Mouse (Mus musculus) CH12.LX (cell line): ENCODE results near the gene Gm17581. TPM values are rescaled to one million over a fixed set of nuclear protein-coding genes. Genes with fewer than 3 reads are reported as not detected.

Source experiments
- DNase-seq: peaks from one replicate; pipeline ENCODE4 v3.0.0-alpha.2; 2013; ENCODE audit errors: extremely low read depth
- H3K27ac ChIP-seq: 2 replicates; pipeline ENCODE4 v1.5.1; 2012; ENCODE audit warnings: low read depth, mild to moderate bottlenecking, control low read depth, moderate library complexity; ENCODE audit not compliant: insufficient read depth
- H3K27me3 ChIP-seq: replicated peaks from 2 replicates; pipeline ENCODE3; 2012; ENCODE audit warnings: inconsistent platforms
- H3K36me3 ChIP-seq, 2 experiments: replicated peaks in 1 of 2; 2 replicates each; pipeline versions ENCODE3 to v1.6.1; 2012; ENCODE audit warnings: inconsistent platforms in 1 of 2, low read length in 1 of 2, mild to moderate bottlenecking in 1 of 2, mixed read lengths in 1 of 2, moderate library complexity in 1 of 2; ENCODE audit not compliant: control insufficient read depth in 1 of 2, insufficient read depth in 1 of 2
- H3K4me1 ChIP-seq, 2 experiments: 2 replicates each; pipeline ENCODE4 v1.6.1; 2012; ENCODE audit warnings: inconsistent platforms in 1 of 2, moderate library complexity in 1 of 2; ENCODE audit not compliant: insufficient read depth in 2 of 2, control insufficient read depth in 1 of 2
- H3K4me2 ChIP-seq: 2 replicates; pipeline ENCODE4 v1.6.1; 2012; ENCODE audit warnings: low read depth, mild to moderate bottlenecking, control low read depth; ENCODE audit not compliant: poor library complexity, insufficient read depth, severe bottlenecking
- H3K4me3 ChIP-seq, 3 experiments: fragments of 150-350 bp in 1 of 3; sonication (generic) in 1 of 3; replicated peaks in 1 of 3; 2 replicates each; pipeline versions ENCODE3 to v1.5.1; 2011 to 2012; ENCODE audit warnings: low read depth in 2 of 3, low read length in 2 of 3, mild to moderate bottlenecking in 2 of 3, moderate library complexity in 2 of 3, control low read depth in 1 of 3, improper control_type of control experiment in 1 of 3, inconsistent platforms in 1 of 3, mixed read lengths in 1 of 3; ENCODE audit not compliant: poor library complexity in 1 of 3
- H3K79me2 ChIP-seq: replicated peaks from 2 replicates; pipeline ENCODE4 v1.6.1; 2012; ENCODE audit warnings: mild to moderate bottlenecking, moderate library complexity; ENCODE audit not compliant: control insufficient read depth, poor library complexity, insufficient read depth, severe bottlenecking; ENCODE audit errors: extremely low read depth
- H3K9ac ChIP-seq: 2 replicates; pipeline ENCODE4 v1.6.1; 2012; ENCODE audit warnings: low read depth, mild to moderate bottlenecking, control low read depth, moderate library complexity; ENCODE audit not compliant: insufficient read depth
- H3K9me3 ChIP-seq: replicated peaks from 2 replicates; pipeline ENCODE3; 2012; ENCODE audit warnings: low read length, inconsistent platforms, mixed read lengths
- BHLHE40 ChIP-seq: IDR thresholded peaks from 2 replicates; pipeline ENCODE4 v1.6.1; 2011; ENCODE audit warnings: mild to moderate bottlenecking, low read depth, low read length, improper control_type of control experiment
- CTCF ChIP-seq, 2 experiments: IDR thresholded peaks in 1 of 2; conservative IDR thresholded peaks in 1 of 2; 2 replicates each; pipeline ENCODE4 v1.5.1; 2011 to 2012; ENCODE audit warnings: low read depth in 2 of 2, low read length in 2 of 2, improper control_type of control experiment in 1 of 2, inconsistent platforms in 1 of 2, mild to moderate bottlenecking in 1 of 2, moderate library complexity in 1 of 2
- ELF1 ChIP-seq: IDR thresholded peaks from 2 replicates; pipeline ENCODE4 v1.6.1; 2014; ENCODE audit warnings: low read depth, mild to moderate bottlenecking, inconsistent platforms, low read length, improper control_type of control experiment
- HCFC1 ChIP-seq: IDR thresholded peaks from 2 replicates; pipeline ENCODE4 v1.6.1; 2012; ENCODE audit warnings: low read depth, mild to moderate bottlenecking, inconsistent platforms, low read length, improper control_type of control experiment
- JUN ChIP-seq: IDR thresholded peaks from 2 replicates; pipeline ENCODE4 v1.6.1; 2011; ENCODE audit warnings: low read depth, mild to moderate bottlenecking, low read length, improper control_type of control experiment, moderate library complexity; ENCODE audit not compliant: insufficient read depth
- KAT2A ChIP-seq: IDR thresholded peaks from 2 replicates; pipeline ENCODE4 v1.6.1; 2012; ENCODE audit warnings: low read length, improper control_type of control experiment, inconsistent platforms; ENCODE audit not compliant: insufficient replicate concordance
- MAFK ChIP-seq: IDR thresholded peaks from 2 replicates; pipeline ENCODE4 v1.6.1; 2011; ENCODE audit warnings: low read length, improper control_type of control experiment; ENCODE audit not compliant: insufficient replicate concordance
- MEF2A ChIP-seq: IDR thresholded peaks from 2 replicates; pipeline ENCODE4 v1.6.1; 2014; ENCODE audit warnings: low read depth, mild to moderate bottlenecking, inconsistent platforms, low read length, improper control_type of control experiment, borderline replicate concordance
- NELFE ChIP-seq: IDR thresholded peaks from 2 replicates; pipeline ENCODE4 v1.6.1; 2011; ENCODE audit warnings: low read depth, low read length, improper control_type of control experiment
- NRF1 ChIP-seq: IDR thresholded peaks from 2 replicates; pipeline ENCODE4 v1.6.1; 2014; ENCODE audit warnings: low read depth, mild to moderate bottlenecking, inconsistent platforms, low read length, improper control_type of control experiment, moderate library complexity
- POLR2AphosphoS2 ChIP-seq: IDR thresholded peaks from 2 replicates; pipeline ENCODE4 v1.6.1; 2011; ENCODE audit warnings: low read depth, low read length, improper control_type of control experiment
- RAD21 ChIP-seq: IDR thresholded peaks from 2 replicates; pipeline ENCODE4 v1.6.1; 2011; ENCODE audit warnings: low read depth, mild to moderate bottlenecking, low read length, improper control_type of control experiment, moderate library complexity
- RCOR1 ChIP-seq: conservative IDR thresholded peaks from 2 replicates; pipeline ENCODE4 v1.6.1; 2012; ENCODE audit warnings: low read depth, mild to moderate bottlenecking, inconsistent platforms, low read length, improper control_type of control experiment
- SMC3 ChIP-seq: IDR thresholded peaks from 2 replicates; pipeline ENCODE4 v1.6.1; 2011; ENCODE audit warnings: low read depth, low read length, improper control_type of control experiment
- TCF12 ChIP-seq: IDR thresholded peaks from 2 replicates; pipeline ENCODE4 v1.6.1; 2014; ENCODE audit warnings: low read depth, mild to moderate bottlenecking, inconsistent platforms, low read length, improper control_type of control experiment
- ZC3H11A ChIP-seq: IDR thresholded peaks from 2 replicates; pipeline ENCODE4 v1.6.1; 2012; ENCODE audit warnings: low read depth, mild to moderate bottlenecking, inconsistent platforms, low read length, improper control_type of control experiment
- ZKSCAN1 ChIP-seq: IDR thresholded peaks from 2 replicates; pipeline ENCODE4 v1.6.1; 2012; ENCODE audit warnings: low read depth, inconsistent platforms, low read length, improper control_type of control experiment, borderline replicate concordance
- ZNF384 ChIP-seq: IDR thresholded peaks from 2 replicates; pipeline ENCODE4 v1.6.1; 2012; ENCODE audit warnings: low read depth, low read length, improper control_type of control experiment, inconsistent platforms
- dilution Hi-C: fragments of 300-500 bp; cut with MboI; formaldehyde crosslinking; loops from 2 replicates; pipeline ENCODE4 v1.14.3; 2020; ENCODE audit warnings: low sequenced_read_pairs; ENCODE audit not compliant: extremely low pct_unique_long_range_greater_than_20kb, extremely low pct_ligation_motif_present
- in situ Hi-C: fragments of 300-500 bp; cut with MboI; formaldehyde crosslinking; loops from 3 replicates; pipeline ENCODE4 v1.14.3; 2019; ENCODE audit warnings: low sequenced_read_pairs, low pct_ligation_motif_present, low pct_unique_long_range_greater_than_20kb, mixed read lengths
- polyA plus RNA-seq: library from polyadenylated mRNA; unstranded; fragments of >175 nt; gene quantifications from 2 replicates; pipeline ENCODE4 v1.2.1, GENCODE M21; 2012; ENCODE audit warnings: low read depth; ENCODE audit not compliant: insufficient read length
- total RNA-seq, 2 experiments: library from RNA; depleted of rRNA; stranded (reverse); fragments of 300-350 nt in 1 of 2; fragments of >200 nt in 1 of 2; gene quantifications; 2 replicates each; pipeline ENCODE4 v1.2.3; 2012 to 2014

Gm17581 gene
- total and polyA plus RNA-seq, 3 experiments = not detected

- Histone ChIP-seq H3K4me3 (no peak overlapping the region), H3K4me2 (peak overlapping the region; percentile 37; the same call in 1 of the 2 replicates), H3K27me3 (peaks cover 21% of the 10 kb centered on the region), H3K36me3 (no peaks in the 10 kb centered on the region), H3K9ac (no peak overlapping the region; the same call in 1 of the 2 replicates), H3K27ac (no peak overlapping the region), H3K9me3 (no peaks in the 10 kb centered on the region), H3K79me2 (no peaks in the 10 kb centered on the region), H3K4me1 (peaks cover 3 to 13% of the 10 kb centered on the region in 2 experiments; a peak in 3 of 4 replicates)
- peak in 1 of 2 experiments; percentile 93; a peak in 3 of 4 replicates for TF ChIP-seq CTCF (conservative IDR thresholded peaks at IDR 0.05 in 1 of 2, IDR thresholded peaks at IDR 0.05 in 1 of 2; ENCODE audit: low read depth in 2 of 2, low read length in 2 of 2)
- TF ChIP-seq SMC3 = peak; percentile 76
- 0 out of 2 replicates have a peak, but pooled peaks have one; percentile 24 for TF ChIP-seq BHLHE40
- peak; percentile 95 for TF ChIP-seq RAD21
- no peak for TF ChIP-seq RCOR1
- peak; percentile 22; the same call in 1 of the 2 replicates for TF ChIP-seq ZC3H11A
- TF ChIP-seq ZKSCAN1 = no peak
- peak; percentile 78 for DNase-seq
- in situ Hi-C loops (loop anchor here (25.0 kb wide), 1 partner anchor 253 kb away; the partner anchor contains the start of genes Acss2 and Ggt7), dilution Hi-C loops (no loop called here)
Observed at GRCm38 (mm10) chr2:155764679-155765418, 29.2 kb upstream of the Gm17581 start.

GRCm38 (mm10) chr2:155756855-155757566 is 21.3 kb upstream of the Gm17581 start:
- Histone ChIP-seq H3K9me3 (no peaks in the 10 kb centered on the region), H3K79me2 (no peaks in the 10 kb centered on the region), H3K27ac (no peak overlapping the region), H3K4me2 (no peak overlapping the region), H3K27me3 (peaks cover 8% of the 10 kb centered on the region), H3K4me1 (peaks cover 0 to 7% of the 10 kb centered on the region in 2 experiments; a peak in 1 of 4 replicates), H3K4me3 (no peak overlapping the region), H3K36me3 (no peaks in the 10 kb centered on the region), H3K9ac (no peak overlapping the region)
- in situ Hi-C loops = loop anchor here (5.0 to 25.0 kb wide), 2 partner anchors 85 to 245 kb away; partner anchors contain the start of genes Acss2 and Ggt7
- DNase-seq = no peak
- TF ChIP-seq ELF1 (no peak), NELFE (no peak), RCOR1 (no peak), KAT2A (no peak), TCF12 (no peak), POLR2AphosphoS2 (no peak), CTCF (conservative IDR thresholded peaks at IDR 0.05 in 1 of 2, IDR thresholded peaks at IDR 0.05 in 1 of 2; ENCODE audit: low read depth in 2 of 2, low read length in 2 of 2) (peak in 1 of 2 experiments; percentile 72; a peak in 2 of 4 replicates), MAFK (no peak), RAD21 (peak; percentile 7), JUN (no peak), ZNF384 (no peak), BHLHE40 (no peak), NRF1 (no peak), SMC3 (peak; percentile 8; the same call in 1 of the 2 replicates), HCFC1 (no peak), MEF2A (no peak)
- dilution Hi-C loops = no loop called here
